Mouse (Mus musculus) thymus, adult 18-20 months (tissue): ENCODE measurements around the gene Frat1.
A peak's percentile ranks its signal among the peaks of the same experiment; 100 is the strongest.
"Not testable (repeated sequence)": the region's sequence is repeated elsewhere in the genome, so short reads cannot be mapped to it uniquely, and the experiment has no call there.

Experiments
- DNase-seq, 2 experiments: peaks; one replicate each; pipeline ENCODE4 v3.0.0; 2022; ENCODE audit warnings: mixed read lengths in 2 of 2

Gene Frat1

GRCm38 (mm10) chr19:41846366-41847090 is 16.8 kb downstream of the Frat1 start:
- no peak for DNase-seq

- peak; percentile 17 to 42 for DNase-seq
Observed at GRCm38 (mm10) chr19:41847091-41847581, 17.4 kb downstream of the Frat1 start.

GRCm38 (mm10) chr19:41847614-41847991 is 17.8 kb downstream of the Frat1 start:
- not testable (repeated sequence) for DNase-seq

GRCm38 (mm10) chr19:41847992-41848851 is 18.5 kb downstream of the Frat1 start, which contains the start of gene Frat2:
Gene Frat2 (minus strand): TSS chr19:41848132.
- DNase-seq, result peak; percentile 81 to 88

GRCm38 (mm10) chr19:41850021-41850718 is 20.4 kb downstream of the Frat1 start:
- no peak for DNase-seq

- DNase-seq, result no peak
Observed at GRCm38 (mm10) chr19:41850719-41851543, 21.2 kb downstream of the Frat1 start.

- no peak for DNase-seq
Observed at GRCm38 (mm10) chr19:41852423-41852822, 22.7 kb downstream of the Frat1 start.

- DNase-seq, result no peak
Observed at GRCm38 (mm10) chr19:41857086-41857762, 27.5 kb downstream of the Frat1 start.

- DNase-seq, result no peak
Observed at GRCm38 (mm10) chr19:41857816-41858310, 28.1 kb downstream of the Frat1 start.

GRCm38 (mm10) chr19:41866707-41867106 is 36.9 kb downstream of the Frat1 start:
- DNase-seq, result no peak

GRCm38 (mm10) chr19:41869296-41869695 is 39.5 kb downstream of the Frat1 start:
- DNase-seq, result no peak

GRCm38 (mm10) chr19:41869946-41870345 is 40.2 kb downstream of the Frat1 start:
- DNase-seq, result not testable (repeated sequence)

- DNase-seq, result no peak
Observed at GRCm38 (mm10) chr19:41872285-41872684, 42.5 kb downstream of the Frat1 start.

- DNase-seq, result peak; percentile 29 to 58
Observed at GRCm38 (mm10) chr19:41874356-41874755, 44.6 kb downstream of the Frat1 start.

GRCm38 (mm10) chr19:41881842-41882241 is 52.1 kb downstream of the Frat1 start:
- no peak for DNase-seq
